ENCODE assay signal across 8 mouse cellular contexts in the genomic region with DNA sequence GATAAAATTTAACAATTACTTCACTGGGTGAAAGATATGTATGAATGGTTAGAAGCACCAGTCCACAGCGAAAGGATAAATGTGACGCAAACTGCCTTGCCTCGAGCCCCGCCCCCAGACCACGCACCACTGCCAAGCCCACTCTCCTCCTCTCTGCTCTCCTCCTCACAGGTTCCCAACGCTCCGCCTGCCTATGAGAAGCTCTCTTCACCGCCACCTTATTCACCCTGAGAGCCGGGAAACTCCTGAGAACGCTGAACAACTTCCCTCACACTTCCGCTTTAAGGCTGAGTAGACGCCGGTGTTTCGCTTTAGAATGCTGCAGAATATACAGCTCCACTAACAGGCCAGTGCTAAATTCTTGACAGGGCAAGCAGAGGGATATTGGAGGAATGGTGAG. TPM values are rescaled to one million over a fixed set of nuclear protein-coding genes. Genes with fewer than 3 reads are reported as not detected.
DNase-seq lines count a peak whose midpoint lies in the region; ATAC-seq and TF ChIP-seq lines count a peak whose summit lies in the region.

No protein-coding gene starts in this region.

- H3K27ac ChIP-seq in layer of hippocampus, adult 2 months = no peak overlapping the region
- no peak overlapping the region for H3K27ac ChIP-seq in limb, embryonic 15.5 days
- H3K27ac ChIP-seq in forebrain, embryonic 13.5 days = no peak overlapping the region
- no peak overlapping the region for H3K27ac ChIP-seq in forebrain, embryonic 16.5 days (ENCODE audit: low read length)

- H3K36me3 ChIP-seq in limb, embryonic 15.5 days = no peaks in the 10 kb centered on the region
- H3K36me3 ChIP-seq in forebrain, embryonic 13.5 days (ENCODE audit: poor library complexity, severe bottlenecking) = no peaks in the 10 kb centered on the region
- no peaks in the 10 kb centered on the region for H3K36me3 ChIP-seq in forebrain, embryonic 16.5 days (ENCODE audit: control insufficient read depth, insufficient read depth)

- DNase-seq in layer of hippocampus, adult 2 months (ENCODE audit: low spot score in 2 of 2) = no peak
- no peak for DNase-seq in layer of hippocampus, adult 11-12 months (ENCODE audit: low spot score)
- peak; percentile 23 for DNase-seq in c-Kit-positive CD71-negative TER-119-negative erythroid progenitor cells, embryonic 14.5 days (ENCODE audit: low read depth)
- no peak for DNase-seq in urinary bladder, postnatal 10 days (ENCODE audit: low spot score)

- WGBS in limb, embryonic 15.5 days = 56% methylated on average over 14 of the region's 14 CpGs
- WGBS in forebrain, embryonic 13.5 days = 74% methylated on average over 14 of the region's 14 CpGs
- WGBS in forebrain, embryonic 16.5 days = 69% methylated on average over 14 of the region's 14 CpGs

- no peaks in the 10 kb centered on the region for H3K27me3 ChIP-seq in limb, embryonic 15.5 days
- H3K27me3 ChIP-seq in forebrain, embryonic 13.5 days = no peaks in the 10 kb centered on the region
- H3K27me3 ChIP-seq in forebrain, embryonic 16.5 days (replicated peaks; ENCODE audit: control insufficient read depth, insufficient read depth, low read length) = no peaks in the 10 kb centered on the region

- 0 out of 2 replicates have a peak overlapping the region, but pooled peaks have one; percentile 22 for H3K4me2 ChIP-seq in limb, embryonic 15.5 days
- H3K4me2 ChIP-seq in forebrain, embryonic 13.5 days = no peak overlapping the region
- H3K4me2 ChIP-seq in forebrain, embryonic 16.5 days (ENCODE audit: low read length) = no peak overlapping the region

- H3K4me1 ChIP-seq in limb, embryonic 15.5 days = 0 out of 2 replicates have a peak, but pooled peaks cover 3% of the 10 kb centered on the region
- no peaks in the 10 kb centered on the region for H3K4me1 ChIP-seq in forebrain, embryonic 13.5 days
- H3K4me1 ChIP-seq in forebrain, embryonic 16.5 days (replicated peaks; ENCODE audit: control insufficient read depth, insufficient read depth, low read length) = no peaks in the 10 kb centered on the region

- peak overlapping the region; percentile 24; the same call in 1 of the 2 replicates for H3K4me3 ChIP-seq in layer of hippocampus, adult 2 months
- peak overlapping the region; percentile 12; the same call in 1 of the 2 replicates for H3K4me3 ChIP-seq in limb, embryonic 15.5 days
- H3K4me3 ChIP-seq in forebrain, embryonic 13.5 days = no peak overlapping the region
- no peak overlapping the region for H3K4me3 ChIP-seq in forebrain, embryonic 16.5 days (replicated peaks; ENCODE audit: low read length)

- no peak for TF ChIP-seq CTCF in layer of hippocampus, adult 2 months (conservative IDR thresholded peaks at IDR 0.05)

- no peak for ATAC-seq in limb, embryonic 15.5 days (ENCODE audit: insufficient number of reproducible peaks, low FRiP score, low TSS enrichment, low read depth)
- peak; percentile 46; the same call in 1 of the 2 replicates for ATAC-seq in neutrophil, adult 5-6 weeks (ENCODE audit: extremely low read depth, insufficient number of reproducible peaks, low FRiP score, poor library complexity, severe bottlenecking)
- ATAC-seq in forebrain, embryonic 13.5 days = no peak
- ATAC-seq in forebrain, embryonic 16.5 days = no peak

- no peak overlapping the region for H3K9ac ChIP-seq in limb, embryonic 15.5 days
- no peak overlapping the region for H3K9ac ChIP-seq in forebrain, embryonic 13.5 days
- no peak overlapping the region for H3K9ac ChIP-seq in forebrain, embryonic 16.5 days (replicated peaks; ENCODE audit: low read depth, low read length)

- H3K9me3 ChIP-seq in limb, embryonic 15.5 days = no peaks in the 10 kb centered on the region
- H3K9me3 ChIP-seq in forebrain, embryonic 13.5 days (replicated peaks) = no peaks in the 10 kb centered on the region
- no peaks in the 10 kb centered on the region for H3K9me3 ChIP-seq in forebrain, embryonic 16.5 days (ENCODE audit: control insufficient read depth, low read length)

RNA-seq across cellular contexts. Expression of a gene that starts 10.4 kb away (rescaled TPM):
- under 1 TPM; 0.56 to 0.79 TPM for total RNA-seq in layer of hippocampus, adult 2 months (2021)
- 1.6 and 1.7 TPM in 2 replicates for polyA plus RNA-seq in limb, embryonic 15.5 days (2015; fragmentation: Nextera tagmentation; extraction: Ambion mirVana)
- total RNA-seq in neutrophil, adult 5-6 weeks (2017) = not detected in 2 replicates
- polyA plus RNA-seq in forebrain, embryonic 13.5 days (2015; fragmentation: Nextera tagmentation; extraction: Ambion mirVana) = not detected in 2 replicates
- polyA plus RNA-seq in forebrain, embryonic 16.5 days (2015; fragmentation: Nextera tagmentation; extraction: Ambion mirVana) = not detected in 2 replicates

RNA-seq across cellular contexts. Expression of a gene that starts 59.8 kb away (rescaled TPM):
- 10 to 100 TPM; 57.0 to 59.3 TPM for total RNA-seq in layer of hippocampus, adult 2 months (2021)
- polyA plus RNA-seq in limb, embryonic 15.5 days (2015; fragmentation: Nextera tagmentation; extraction: Ambion mirVana) = 16.9 and 21.5 TPM in 2 replicates
- total RNA-seq in neutrophil, adult 5-6 weeks (2017) = 24.7 and 27.1 TPM in 2 replicates
- polyA plus RNA-seq in forebrain, embryonic 13.5 days (2015; fragmentation: Nextera tagmentation; extraction: Ambion mirVana) = 6.1 and 6.3 TPM in 2 replicates
- polyA plus RNA-seq in forebrain, embryonic 16.5 days (2015; fragmentation: Nextera tagmentation; extraction: Ambion mirVana) = 7.2 and 8.2 TPM in 2 replicates

Comparison
In these comparisons a context has a peak if more than half of its experiments do, and no peak if none do; other contexts are left out.
1. H3K4me3 ChIP-seq: peak in layer of hippocampus, adult 2 months (single experiment) and limb, embryonic 15.5 days (single experiment); none in forebrain, embryonic 13.5 days (single experiment) and forebrain, embryonic 16.5 days (single experiment).